Mouse (Mus musculus) brain, adult 2 months (tissue): ENCODE data around the gene Olfr429.
"Not testable (repeated sequence)": the region's sequence is repeated elsewhere in the genome, so short reads cannot be mapped to it uniquely, and the experiment has no call there.

Experiments
- DNase-seq: peaks from one replicate; pipeline ENCODE4 v3.0.0; 2011; ENCODE audit warnings: low read depth, low spot score

Gene Olfr429

GRCm38 (mm10) chr1:174084031-174084430 lies at the start of gene Olfr429:
Gene Olfr429 (plus strand): TSS chr1:174084331.
- DNase-seq, result no peak

DNA sequence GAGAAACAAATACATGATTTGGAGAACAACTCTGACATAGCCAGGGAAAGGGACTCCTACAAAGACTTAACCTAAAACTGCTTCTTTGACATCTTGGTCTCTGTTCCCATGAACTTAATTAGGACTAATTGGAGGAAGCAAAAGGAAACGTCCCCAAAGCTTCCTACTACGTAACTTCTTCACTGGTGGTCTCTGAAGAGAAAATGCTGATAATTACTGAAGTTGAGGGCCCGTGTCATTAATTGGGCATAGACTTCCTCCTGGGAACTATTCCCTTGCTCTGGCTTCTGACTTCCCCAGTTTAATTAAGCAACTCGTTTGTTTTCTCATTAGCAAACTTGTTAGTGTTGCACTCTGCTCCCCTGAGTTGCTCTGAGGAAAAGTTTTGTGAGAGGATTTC lies 48.3 kb upstream of the Olfr429 start:
- no peak for DNase-seq

DNA sequence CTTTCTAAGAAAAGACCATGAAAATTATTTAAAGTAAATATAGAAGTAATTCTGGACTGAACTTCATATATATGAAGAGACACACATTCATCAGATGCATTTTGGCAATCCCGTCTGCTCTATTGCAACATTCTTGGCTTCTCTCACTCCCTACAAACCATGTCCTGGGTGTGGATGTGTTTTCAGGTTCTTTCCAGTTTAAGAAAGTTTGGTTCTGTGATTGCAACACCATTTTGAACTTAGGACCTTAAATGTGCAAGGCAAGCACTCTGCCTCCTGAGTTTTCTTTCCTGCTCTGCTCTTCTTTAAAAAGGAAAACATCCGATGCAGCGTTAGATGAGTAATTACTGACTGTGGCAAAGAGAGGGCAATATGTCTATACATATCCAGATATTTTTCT lies 45.7 kb upstream of the Olfr429 start:
- no peak for DNase-seq

DNA sequence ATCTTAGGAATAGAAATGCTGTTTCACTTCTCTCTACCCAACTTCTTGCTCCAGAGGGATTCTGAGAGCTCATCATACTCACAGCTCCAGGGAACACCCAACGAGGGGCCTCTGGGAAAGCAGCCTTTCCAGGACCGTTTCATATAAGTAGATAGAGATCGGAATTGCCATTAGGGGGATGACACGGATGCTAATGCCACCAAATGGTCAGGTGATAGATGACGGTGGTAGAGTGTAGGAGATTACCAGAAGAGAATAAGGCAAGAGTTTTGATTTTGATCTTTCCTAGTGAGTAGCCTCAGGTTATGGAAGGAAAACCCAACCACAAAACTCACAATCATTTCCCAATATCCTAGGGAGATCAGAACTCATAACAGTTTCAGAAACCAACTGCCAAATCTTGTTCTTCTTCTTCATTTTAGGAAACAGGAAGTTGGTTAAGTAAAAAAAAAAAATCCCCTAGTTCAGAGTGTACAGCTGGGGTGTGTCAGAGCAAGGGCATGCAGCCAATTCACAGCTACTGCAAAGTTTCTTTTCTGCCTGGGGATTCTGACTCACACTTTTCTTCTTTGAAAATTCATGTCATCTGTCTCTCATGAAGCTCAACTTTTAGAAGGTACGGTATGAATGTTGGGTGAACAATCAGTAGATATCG lies 43.5 kb upstream of the Olfr429 start, which contains the start of gene Olfr433:
Gene Olfr433 (plus strand): TSS at position 183 of the 655 bp plus-strand sequence.
- peak; percentile 50 for DNase-seq

- DNase-seq, result not testable (repeated sequence)
These were observed 41.8 kb upstream of the Olfr429 start for GRCm38 (mm10) chr1:174042091-174042884.

- DNase-seq, result no peak
These were observed 39.7 kb upstream of the Olfr429 start for GRCm38 (mm10) chr1:174044431-174044830.

- not testable (repeated sequence) for DNase-seq
These were observed 35.9 kb upstream of the Olfr429 start for GRCm38 (mm10) chr1:174048227-174048626.

- no peak for DNase-seq
These were observed 35.2 kb upstream of the Olfr429 start, which contains the start of gene Olfr432 for GRCm38 (mm10) chr1:174048893-174049292. Gene Olfr432 (plus strand): TSS chr1:174049205.

DNA sequence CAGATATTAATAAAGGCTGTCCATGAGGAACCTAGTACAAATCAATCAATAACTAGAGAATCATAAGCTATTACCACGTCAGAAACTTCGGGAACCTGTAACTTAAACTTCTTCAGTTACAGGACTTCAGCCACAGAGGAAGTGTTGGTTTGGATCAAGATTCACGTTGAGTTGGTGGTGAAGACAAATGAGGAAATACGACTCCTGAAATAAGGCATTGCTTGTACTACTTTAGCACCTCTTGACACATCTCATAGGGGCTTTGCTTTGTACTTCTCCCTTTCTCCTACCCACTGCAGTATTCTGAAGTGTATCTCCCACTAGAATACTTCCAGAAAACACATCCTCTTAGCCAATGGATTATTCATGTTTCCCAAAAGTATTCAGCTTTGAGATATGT lies 34.8 kb upstream of the Olfr429 start:
- DNase-seq, result not testable (repeated sequence)

DNA sequence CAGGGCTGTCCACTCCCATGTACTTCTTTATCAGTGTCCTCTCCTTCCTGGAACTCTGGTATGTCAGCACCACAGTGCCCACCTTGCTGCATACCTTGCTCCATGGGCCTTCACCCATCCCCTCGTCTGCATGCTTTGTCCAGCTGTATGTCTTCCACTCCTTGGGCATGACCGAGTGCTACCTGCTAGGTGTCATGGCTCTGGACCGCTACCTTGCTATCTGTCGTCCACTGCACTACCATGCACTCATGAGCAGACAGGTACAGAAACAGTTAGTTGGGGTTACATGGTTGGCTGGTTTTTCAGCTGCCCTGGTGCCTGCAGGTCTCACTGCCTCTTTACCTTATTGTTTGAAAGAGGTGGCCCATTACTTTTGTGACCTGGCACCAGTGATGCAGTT lies 33.6 kb upstream of the Olfr429 start:
- DNase-seq, result no peak

GRCm38 (mm10) chr1:174051515-174051914 lies 32.6 kb upstream of the Olfr429 start:
- DNase-seq, result no peak

GRCm38 (mm10) chr1:174051931-174052536 lies 32.1 kb upstream of the Olfr429 start:
- DNase-seq, result no peak

GRCm38 (mm10) chr1:174052981-174053380 lies 31.1 kb upstream of the Olfr429 start:
- DNase-seq, result peak; percentile 46

DNA sequence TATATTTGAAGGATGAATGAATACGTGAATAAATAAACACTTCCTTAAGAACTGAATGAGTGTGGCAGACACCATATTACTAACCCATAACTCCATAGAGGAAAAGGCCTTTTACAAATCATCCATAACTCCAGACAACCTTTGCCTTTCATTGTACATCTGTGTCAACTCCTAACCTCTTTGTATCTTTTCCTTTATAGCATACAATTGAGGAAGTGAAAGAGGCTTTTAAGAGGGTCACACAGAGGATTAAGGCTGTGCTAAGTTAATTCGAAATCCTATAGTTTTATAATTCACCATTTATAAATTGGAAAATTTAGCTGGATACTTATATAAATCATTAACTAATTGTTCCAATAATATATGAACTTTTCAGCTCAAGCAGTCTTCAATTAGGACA lies 28.9 kb upstream of the Olfr429 start:
- no peak for DNase-seq

DNA sequence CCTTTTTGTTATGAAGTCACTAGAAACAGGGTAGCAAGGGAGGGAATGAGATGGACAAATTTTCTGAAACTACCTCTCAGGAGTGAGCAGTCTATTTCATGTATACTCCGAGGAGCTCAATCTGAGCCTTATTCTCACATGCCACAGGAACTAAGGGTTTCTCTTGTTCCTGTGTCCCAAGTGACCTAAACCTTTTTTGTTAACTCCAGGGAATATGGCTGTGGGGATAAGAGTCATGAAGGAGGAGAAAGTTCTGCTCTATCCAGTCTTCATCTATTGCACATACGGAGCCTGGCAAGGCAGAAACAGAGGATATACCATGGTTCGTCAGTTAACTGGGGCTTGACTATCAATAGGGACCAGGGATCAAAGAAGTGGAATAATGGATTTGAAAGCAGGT lies 17.8 kb upstream of the Olfr429 start, which contains the start of gene Olfr430:
Gene Olfr430 (plus strand): TSS at position 301 of the 400 bp plus-strand sequence.
- DNase-seq, result no peak

DNA sequence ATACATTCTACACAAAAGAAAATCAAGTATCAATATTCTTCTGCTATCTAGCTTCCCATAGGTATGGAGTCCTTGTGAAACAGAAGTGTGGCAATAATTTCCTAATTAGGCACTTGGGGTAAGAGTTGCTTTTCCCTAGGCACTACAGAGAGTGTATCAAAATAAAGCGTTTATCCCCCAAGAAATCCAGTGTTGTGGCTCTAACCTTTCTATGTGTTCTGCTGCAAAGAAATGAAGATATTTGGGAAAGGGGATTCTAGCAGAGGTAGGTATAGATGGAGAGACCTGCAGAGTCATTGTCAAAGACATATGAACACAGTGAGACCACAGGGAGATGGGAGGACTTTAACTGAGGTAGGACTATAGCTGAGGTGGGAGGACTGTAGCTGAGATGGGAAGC lies 12.5 kb downstream of the Olfr429 start, which contains the start of gene Olfr427:
Gene Olfr427 (plus strand): TSS at position 301 of the 400 bp plus-strand sequence.
- DNase-seq, result no peak

DNA sequence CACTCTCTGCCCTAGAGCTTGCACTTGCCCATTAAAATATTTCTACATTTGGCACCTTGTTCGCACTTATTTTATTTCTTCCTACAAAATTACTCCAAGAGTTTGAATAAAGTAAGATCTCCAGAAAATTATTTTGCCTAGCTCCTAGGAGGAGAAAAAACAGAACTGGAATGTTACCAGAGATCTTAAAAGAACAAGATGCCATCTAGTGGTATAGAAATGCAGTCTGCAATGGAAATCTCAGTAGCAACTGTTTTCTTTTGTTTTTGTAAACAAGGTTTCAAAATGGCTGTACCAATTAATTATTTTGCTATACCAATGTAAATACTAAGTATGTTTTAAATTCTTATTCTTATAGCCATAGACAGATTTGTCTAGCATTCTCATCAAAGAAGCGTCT lies 19.6 kb downstream of the Olfr429 start:
- DNase-seq, result peak; percentile 21

DNA sequence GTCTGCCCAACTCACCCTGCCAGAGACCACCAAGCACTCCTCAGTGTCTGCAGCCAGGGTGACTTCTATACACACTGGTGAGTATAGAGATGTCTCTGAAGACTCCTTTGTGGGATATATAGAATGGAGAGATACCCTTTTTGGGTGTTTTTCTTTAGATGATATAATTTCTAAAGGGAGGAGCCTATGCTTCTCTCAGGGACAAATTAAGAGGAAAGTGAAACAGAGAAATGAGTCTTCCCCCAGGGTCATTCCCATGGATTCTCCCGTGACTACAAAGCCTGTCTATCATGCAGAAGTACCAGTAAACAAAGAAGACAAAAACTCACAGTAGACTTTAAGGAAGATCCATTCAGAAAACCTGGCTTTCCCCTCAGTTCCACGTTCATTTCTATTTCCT lies 36.9 kb downstream of the Olfr429 start, which contains the start of gene Olfr231:
Gene Olfr231 (minus strand): TSS at position 101 of the 400 bp plus-strand sequence.
- DNase-seq, result no peak

DNA sequence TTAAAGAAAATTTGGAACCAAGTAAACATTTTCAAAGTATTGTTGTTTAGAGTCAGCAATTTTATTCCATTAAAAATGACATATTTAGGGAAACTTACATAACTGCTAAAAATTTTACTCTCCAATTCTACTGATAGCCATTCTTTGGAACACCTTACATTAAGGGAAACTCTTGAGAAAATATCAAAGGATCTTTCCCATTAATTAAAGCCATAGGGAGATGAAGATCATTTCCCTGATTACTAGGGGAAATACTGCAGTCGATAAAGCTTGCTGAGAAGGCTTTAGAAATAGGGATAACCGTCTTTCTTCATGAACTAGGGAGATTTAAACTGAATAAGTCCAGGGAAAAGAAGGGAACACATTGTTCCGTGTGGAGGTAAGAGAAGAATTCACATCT lies 47.1 kb downstream of the Olfr429 start, which contains the start of gene Olfr424:
Gene Olfr424 (plus strand): TSS at position 301 of the 400 bp plus-strand sequence.
- no peak for DNase-seq

- no peak for DNase-seq
These were observed 47.9 kb downstream of the Olfr429 start for GRCm38 (mm10) chr1:174131999-174132398.
